Mouse (Mus musculus): Measurements from ENCODE around the gene Hadha.

The Hadha gene

GRCm38 (mm10) chr5:30113881-30114760 is 40.8 kb downstream of the Hadha start:
- peak in 1 of 2 experiments; percentile 75 for DNase-seq (ENCODE audit: inconsistent age in 2 of 2, low spot score in 1 of 2)

DNA sequence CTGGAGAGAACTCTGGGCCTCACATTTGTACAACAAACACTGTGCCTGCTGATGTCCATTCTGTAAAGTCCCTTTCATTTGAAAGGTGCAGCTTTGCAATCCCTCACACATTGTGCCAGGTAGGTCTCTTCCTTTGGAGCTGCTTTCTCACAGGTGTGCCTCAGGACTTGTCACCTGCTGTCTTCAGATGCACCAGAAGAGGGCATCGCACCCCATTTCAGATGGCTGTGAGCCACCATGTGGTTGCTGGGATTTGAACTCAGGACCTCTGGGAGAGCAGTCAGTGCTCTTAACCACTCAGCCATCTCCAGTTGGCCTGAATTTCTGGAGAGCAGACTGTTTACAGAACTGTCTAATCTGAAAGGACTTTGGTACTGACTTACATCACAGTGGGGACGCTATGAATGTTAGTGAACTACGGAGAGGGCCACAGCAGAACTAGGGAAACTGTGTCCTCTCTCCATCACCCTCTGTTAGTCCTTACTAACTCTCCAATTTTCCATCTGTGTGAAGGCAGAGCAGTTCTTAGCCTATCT is 42.4 kb downstream of the Hadha start:
- no peak for DNase-seq (ENCODE audit: inconsistent age in 2 of 2, low spot score in 1 of 2)

- DNase-seq (ENCODE audit: inconsistent age in 2 of 2, low spot score in 1 of 2), result no peak
Measured at GRCm38 (mm10) chr5:30111771-30112170, 43.2 kb downstream of the Hadha start.

DNA sequence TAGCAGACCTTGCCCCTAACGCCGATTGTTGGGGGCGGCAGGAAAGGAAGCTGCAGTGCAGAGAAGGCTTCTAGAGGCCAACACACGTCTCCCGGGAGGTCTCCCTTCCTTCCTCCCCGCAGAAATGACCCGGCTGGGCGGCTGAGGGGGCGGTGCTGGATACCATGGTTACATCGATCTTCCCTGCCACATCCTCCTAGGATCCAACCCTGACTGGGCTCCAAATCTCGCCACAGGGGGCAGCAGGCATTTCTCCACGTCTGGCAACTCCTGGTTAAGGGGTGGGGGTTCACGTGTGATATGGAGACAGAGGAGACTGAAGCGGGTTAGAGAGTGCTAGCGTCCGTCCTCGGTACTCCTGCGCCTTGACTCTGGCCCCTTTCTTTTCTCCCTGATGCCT is 43.8 kb downstream of the Hadha start:
- DNase-seq (ENCODE audit: inconsistent age in 2 of 2, low spot score in 1 of 2), result peak in 1 of 2 experiments; percentile 51

DNA sequence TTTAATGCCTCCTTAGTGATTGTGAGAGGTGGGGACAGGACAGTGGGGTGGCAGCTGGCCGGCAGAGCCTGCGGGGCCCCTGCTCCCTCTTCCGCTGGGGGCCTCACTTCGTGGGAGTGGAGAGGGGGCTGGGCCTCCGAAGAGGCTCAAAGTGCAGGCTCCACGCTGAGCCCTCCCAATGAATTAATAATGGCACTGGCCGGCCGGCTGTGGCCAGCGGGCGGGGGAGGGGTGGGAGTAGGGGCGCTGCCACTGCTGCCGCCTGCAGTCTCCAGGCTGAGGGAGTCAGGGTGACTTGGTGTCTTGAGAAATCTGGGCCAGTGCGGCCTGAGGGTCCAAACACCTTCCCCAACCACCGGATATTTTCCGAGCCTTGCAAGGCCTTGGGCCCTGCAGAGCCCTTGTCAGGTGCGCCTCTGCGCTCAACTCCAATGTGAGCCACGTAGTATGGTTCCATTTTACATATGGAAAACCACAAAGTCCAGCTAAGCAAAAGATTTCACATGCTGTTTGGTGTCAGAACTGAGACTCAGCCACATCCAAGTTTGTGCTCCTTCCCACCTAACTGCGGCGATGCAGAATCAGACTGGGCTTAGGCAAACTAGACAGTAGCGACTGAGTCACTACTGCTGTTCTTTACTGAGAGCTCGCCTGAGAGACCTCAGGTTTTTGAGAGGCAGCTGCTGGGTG is 44.4 kb downstream of the Hadha start:
- DNase-seq (ENCODE audit: inconsistent age in 2 of 2, low spot score in 1 of 2), result no peak

DNA sequence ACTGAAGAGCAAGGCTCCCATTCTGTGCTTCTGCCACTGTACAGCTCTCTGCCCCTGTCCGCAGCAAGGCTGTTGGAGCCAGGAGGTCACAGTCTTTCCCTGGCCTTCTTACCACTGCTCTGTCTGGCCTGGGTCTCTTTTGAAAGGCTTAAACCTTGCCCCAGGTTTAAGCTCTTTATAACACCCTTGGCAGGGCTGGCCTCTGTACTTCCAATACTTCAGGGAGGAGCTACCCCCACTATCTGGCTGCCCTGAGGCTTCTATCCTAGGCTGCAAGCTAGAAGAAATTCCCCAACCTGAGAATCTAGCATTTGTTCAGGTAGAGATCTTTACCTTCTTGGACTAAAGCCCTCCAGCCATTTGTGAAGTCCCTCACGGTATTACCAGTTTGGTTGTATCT is 45.1 kb downstream of the Hadha start:
- no peak for DNase-seq (ENCODE audit: inconsistent age in 2 of 2, low spot score in 1 of 2)

DNA sequence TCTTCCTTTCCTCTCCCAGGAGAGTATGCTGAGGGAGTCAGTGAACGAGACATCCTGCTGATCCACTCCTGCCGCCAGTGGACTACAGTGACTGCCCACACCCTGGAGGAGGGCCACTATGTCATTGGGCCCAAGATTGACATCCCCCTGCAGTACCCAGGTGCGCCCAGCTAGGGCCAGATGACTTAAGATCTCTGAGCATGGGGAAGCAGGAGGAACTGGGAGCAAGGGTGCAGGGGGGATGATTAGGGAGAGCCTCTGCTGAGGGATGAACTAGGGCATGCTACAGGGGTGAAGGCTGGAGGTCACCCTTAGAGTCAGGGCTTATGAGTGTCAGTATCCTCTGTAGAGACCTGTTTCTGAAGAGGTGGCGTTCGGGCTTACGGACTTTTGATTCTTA is 46.7 kb downstream of the Hadha start:
- peak in 1 of 2 experiments; percentile 21 for DNase-seq (ENCODE audit: inconsistent age in 2 of 2, low spot score in 1 of 2)

DNA sequence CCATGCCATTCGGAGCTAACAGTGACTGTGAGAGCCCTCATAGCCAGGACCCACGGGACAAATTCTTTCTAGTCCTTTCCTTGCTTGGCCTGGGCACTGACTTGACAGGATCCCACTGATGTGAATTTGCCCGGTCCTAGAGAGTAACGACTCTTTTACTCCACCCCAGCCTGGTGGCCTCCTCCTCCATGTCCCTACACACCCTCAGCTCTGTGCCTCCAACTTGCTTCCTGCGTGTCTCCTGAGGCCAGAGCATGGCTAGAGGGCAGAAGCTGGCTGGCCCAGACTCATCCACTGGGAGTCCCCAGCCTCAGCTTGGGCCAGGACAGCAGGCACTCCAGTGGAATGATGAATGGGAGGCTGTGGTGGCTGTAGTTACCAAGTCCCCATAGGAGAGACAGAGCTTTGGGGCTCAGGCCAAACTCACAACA is 47.3 kb downstream of the Hadha start:
- peak in 1 of 2 experiments; percentile 24 for DNase-seq (ENCODE audit: inconsistent age in 2 of 2, low spot score in 1 of 2)

- DNase-seq (ENCODE audit: inconsistent age in 2 of 2, low spot score in 1 of 2), result peak in 1 of 2 experiments; percentile 14
Measured at GRCm38 (mm10) chr5:30107186-30107585, 47.8 kb downstream of the Hadha start.

DNA sequence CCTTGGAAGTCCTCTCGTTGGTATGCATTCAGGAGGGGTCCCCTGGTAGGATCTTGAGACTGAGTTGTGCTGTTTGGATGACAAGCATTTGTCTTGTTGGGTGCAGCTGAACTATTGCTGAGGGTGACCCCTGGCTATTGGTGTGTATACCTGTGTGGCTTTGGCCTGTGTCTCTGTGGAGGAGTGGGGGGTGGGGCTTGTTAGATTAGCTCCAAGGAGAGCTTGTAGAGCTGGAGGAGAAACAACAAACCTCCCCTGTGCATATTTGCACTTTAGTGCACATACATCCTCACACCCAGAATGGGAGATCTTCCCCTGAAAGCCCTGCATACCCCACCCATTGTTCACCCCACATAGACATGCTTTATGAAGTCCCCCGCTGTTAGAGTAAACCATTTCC is 48.2 kb downstream of the Hadha start:
- DNase-seq (ENCODE audit: inconsistent age in 2 of 2, low spot score in 1 of 2), result peak in 1 of 2 experiments; percentile 13

- DNase-seq (ENCODE audit: inconsistent age in 2 of 2, low spot score in 1 of 2), result no peak
Measured at GRCm38 (mm10) chr5:30105668-30106300, 49.2 kb downstream of the Hadha start, which contains the start of gene 3110082J24Rik. TSS of gene 3110082J24Rik (minus strand) at chr5:30106086.

- peak in 1 of 2 experiments; percentile 60 for DNase-seq (ENCODE audit: inconsistent age in 2 of 2, low spot score in 1 of 2)
Measured at GRCm38 (mm10) chr5:30104841-30105667, 49.9 kb downstream of the Hadha start, which contains the start of gene Garem2. TSS of gene Garem2 (plus strand) at chr5:30105161.

DNA sequence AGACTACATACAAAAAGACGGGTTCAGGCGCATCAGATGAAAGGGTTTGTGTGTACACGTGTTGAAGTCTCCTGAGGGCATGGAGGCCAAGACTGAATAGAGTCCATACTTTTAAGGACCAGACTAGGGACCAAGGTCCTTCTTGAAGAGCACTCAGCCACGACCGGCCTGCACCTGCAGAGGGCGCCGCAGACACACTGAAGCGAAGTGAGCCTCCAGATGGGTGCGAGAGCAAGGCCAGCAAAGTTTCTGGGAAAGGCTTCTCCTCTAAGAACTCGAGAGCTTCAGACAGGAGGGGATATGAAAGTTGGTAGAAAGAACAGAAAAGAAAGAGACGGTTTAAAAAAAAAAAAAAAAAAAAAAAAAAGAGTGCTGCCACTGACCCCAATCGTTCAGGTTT is 50.6 kb downstream of the Hadha start:
- DNase-seq (ENCODE audit: inconsistent age in 2 of 2, low spot score in 1 of 2), result peak; percentile 47 to 82

- no peak for DNase-seq (ENCODE audit: inconsistent age in 2 of 2, low spot score in 1 of 2)
Measured at GRCm38 (mm10) chr5:30103340-30103739, 51.6 kb downstream of the Hadha start.

- no peak for DNase-seq (ENCODE audit: inconsistent age in 2 of 2, low spot score in 1 of 2)
Measured at GRCm38 (mm10) chr5:30098260-30098659, 56.7 kb downstream of the Hadha start.

DNA sequence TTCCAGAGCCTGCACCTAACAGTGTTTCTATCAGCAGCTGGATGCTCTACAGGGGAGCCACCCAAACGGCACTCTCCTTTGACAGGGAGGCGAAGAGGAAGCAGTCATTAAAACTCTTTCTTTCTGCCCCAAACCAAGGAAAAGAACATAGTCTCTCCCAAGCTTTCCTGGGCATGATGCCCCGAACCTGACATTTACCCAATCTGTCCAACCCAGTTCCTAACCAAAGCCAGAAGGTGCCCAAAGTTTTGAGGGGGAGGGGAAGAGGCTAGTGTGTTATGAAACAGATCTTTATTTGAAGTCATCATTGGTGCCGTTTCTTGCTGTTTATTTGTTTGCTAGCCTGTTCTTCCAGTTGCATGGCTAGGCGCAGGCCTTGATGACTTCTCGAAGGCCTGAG is 59.2 kb downstream of the Hadha start:
- no peak for DNase-seq (ENCODE audit: inconsistent age in 2 of 2, low spot score in 1 of 2)

DNA sequence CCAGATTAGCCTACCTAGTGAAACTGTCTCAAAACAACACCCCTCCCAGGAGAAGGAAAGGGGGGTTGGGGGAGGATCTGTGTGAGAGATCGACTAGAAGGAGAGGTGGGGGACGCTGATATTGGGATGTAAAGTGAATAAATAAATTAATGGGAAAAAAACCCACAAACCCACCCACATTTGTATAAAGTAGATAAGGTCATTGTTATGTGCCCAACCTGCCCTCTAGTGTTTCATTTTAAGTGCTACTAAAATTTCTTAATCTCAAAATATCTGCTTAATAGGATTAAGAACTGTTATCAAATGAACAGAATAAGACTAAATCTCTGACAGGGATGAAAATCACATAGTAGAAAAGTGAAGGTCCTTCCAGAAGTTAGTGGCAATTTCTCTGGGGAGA is 60.6 kb downstream of the Hadha start:
- no peak for DNase-seq (ENCODE audit: inconsistent age in 2 of 2, low spot score in 1 of 2)

DNA sequence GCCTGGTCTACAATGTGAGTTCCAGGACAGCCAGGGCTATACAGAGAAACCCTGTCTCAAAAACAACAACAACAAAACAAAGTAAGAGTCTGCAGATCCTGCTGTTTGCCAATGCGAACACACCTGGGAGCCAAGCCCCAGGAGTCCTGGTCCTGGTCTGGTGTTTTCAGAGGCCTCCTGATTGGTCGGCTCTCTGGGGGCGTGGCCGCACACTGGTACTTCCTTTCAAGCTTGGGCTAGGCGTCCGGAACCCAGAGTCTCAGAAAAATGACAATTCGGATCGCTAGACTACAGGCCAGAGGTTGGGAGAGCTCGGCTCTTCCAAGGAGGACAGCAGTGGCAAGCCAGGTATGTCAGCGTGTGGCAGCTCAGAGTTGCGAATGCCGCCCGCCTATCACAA is 62.3 kb downstream of the Hadha start:
- no peak for DNase-seq (ENCODE audit: inconsistent age in 2 of 2, low spot score in 1 of 2)

GRCm38 (mm10) chr5:30072825-30073821 is 81.8 kb downstream of the Hadha start, which contains the start of gene Tyms:
TSS of gene Tyms (minus strand) at chr5:30073617.
- DNase-seq (ENCODE audit: inconsistent age in 2 of 2, low spot score in 1 of 2), result peak; percentile 79 to 92
